Mouse (Mus musculus) spleen, adult 12 weeks (tissue): ENCODE results near the gene Mccc1.
A peak's percentile ranks its signal among the peaks of the same experiment; 100 is the strongest.

ENCODE experiments used
- DNase-seq: peaks from one replicate; pipeline ENCODE4 v3.0.0; 2022; ENCODE audit warnings: low spot score

The Mccc1 gene

DNA sequence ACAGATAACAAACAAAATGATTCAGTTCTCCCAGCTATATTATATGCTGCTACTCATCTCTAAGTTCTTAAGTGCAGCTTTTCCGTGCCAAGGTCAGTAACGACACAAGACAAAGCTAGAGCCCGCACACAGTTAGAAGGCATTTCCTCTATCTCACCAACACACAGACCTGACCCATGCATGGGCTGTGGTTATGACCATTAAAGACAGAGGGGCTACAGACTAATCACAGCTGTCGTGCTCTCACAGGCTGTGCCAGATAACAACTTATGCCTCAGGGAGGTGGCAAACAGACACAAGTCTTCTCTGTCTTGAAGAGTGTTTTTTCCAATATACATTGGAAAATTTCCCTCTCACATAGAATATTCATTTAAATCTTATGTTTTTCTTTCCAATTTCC is 35.5 kb downstream of the Mccc1 start:
- DNase-seq, result no peak

DNA sequence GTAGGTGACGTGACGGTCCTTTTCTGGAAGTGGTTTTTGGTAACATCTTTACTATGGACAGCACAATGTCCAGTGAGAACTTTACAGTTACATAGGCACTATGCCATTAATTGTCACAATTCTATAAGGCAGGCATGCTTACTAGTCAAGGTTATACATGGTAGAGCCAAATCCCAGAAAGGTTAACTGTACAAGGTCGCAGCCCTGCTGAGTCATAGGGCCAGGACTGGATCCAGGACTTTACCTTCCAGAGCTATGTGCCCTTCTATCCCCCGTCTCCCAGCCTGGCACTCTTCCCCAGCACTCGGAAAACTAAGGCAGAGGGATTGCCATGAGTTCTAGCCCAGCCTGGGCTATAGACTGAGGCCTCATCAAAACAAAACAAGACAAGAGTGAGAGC is 36.6 kb downstream of the Mccc1 start:
- no peak for DNase-seq

DNA sequence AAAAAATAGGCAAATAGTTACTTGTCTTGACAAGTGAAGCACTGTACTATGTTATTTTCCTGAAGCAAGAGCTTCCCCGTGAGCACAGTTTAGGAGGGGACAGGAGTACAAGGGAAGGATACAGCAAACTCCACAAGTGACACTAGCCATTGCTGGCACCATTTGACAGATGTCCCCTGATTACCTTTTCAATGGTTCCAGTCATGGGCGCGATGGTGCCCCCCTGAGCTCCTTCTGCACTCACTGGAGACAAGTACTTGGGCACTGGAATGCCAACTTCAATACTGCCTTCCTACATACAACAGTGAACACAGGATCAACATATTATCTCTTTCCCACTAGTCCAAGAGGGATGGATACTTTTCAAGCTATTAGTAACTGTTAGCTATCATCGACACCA is 37.1 kb downstream of the Mccc1 start:
- no peak for DNase-seq

DNA sequence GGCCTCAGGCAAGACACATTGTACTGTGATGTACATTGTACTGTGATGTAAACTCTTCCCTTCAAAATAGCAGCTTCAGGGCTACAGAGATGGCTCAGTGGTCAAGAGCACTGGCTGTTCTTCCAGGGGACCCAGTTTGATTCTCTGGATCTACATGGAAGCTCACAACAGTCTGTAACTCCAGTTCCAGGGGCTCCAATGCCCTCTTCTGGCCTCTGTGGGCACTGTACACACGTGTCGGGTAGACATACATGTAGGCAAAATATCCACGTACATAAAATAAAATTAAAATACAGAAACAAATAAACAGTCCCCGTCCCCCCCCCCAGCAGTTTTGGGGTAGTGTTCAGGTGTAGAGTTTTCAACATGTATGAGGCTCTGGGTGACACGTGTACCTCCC is 37.5 kb downstream of the Mccc1 start:
- no peak for DNase-seq

DNA sequence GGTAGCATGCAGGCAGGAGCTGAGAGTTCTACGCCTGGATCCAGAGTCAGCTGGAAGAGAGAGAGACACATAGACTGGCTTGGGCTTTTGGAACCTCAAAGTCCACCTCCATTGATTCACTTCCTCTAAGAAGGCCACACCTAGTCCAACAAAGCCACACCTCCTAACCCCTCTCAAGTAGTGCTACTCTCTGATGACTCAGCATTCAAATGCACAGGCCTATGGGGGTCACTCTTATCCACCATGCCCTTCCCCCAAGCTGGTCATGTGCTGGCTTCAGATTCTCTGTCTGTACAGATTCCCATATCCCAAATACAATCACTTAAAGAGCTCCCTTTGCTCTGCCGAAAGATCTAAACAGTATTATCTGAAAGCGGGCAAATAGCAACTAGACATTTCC is 43.2 kb downstream of the Mccc1 start:
- no peak for DNase-seq

DNA sequence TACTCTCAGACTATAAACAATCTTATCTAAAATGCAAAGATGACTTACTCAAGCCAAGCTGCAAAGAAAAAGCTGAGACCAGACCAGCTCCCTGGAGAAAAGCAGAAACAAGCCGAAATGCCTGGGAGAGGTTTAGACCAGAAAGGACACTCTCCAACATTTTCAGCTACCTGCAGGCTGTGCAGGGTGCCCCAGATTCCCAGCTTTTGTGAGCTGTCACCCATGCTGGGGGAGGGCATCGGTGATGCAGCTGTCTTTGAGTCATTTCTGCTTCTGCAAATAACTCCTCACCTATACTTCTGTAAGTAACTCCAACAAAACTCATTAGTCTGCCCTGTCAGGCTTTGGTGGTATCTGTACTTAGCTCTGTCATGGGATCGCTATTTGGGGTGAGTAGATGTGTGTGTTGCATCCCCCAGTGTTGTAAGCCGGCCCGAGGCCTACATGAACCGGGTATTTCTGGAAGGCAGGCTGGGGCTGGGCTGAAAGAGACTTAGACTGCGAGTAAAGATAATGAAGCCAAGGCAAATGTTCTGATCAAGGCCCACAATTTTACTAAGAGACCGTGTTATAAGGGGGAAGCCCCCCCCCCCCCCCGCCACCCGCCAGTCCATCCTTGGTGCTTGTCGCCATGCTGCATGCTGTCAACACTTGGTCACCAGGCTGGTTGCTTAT is 45.4 kb downstream of the Mccc1 start:
- DNase-seq, result no peak

DNA sequence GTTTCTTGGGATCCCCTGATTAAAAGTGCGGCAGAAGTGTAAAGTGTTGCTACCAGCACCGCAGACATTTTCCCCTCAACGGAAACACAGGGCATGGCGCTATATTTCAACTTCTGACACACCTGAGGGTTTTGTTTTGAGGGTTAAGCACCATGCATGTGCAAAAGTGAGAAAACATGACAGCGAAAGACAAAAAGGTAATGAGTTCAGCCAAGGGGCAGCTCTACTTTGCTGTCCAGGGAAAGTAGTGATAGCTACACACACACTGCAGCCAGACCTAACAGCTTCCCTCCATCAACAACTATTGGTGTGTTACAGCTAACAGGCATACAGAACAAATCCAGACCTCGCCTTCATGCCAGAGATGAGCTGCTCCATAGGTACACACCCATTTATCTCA is 46.7 kb downstream of the Mccc1 start:
- no peak for DNase-seq

DNA sequence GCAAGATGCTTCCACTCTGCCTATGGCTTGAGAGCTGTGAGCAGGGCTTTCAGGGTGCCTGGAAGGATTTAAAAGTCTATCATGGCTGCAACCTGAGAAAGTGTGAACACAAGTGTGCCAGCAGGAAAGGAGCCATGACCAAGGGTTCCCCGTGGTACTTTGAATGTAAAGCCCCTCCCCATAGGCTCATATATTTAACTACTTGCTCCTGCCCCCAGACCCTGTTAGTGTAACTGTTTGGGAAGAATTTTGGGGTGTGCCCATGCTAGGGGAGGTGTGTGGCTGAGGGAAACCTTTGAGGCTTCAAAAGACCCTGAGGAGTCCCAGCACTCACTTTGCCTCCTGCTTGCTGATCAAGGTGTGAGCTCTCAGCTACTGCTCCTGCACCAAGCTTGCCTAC is 47.3 kb downstream of the Mccc1 start:
- no peak for DNase-seq

DNA sequence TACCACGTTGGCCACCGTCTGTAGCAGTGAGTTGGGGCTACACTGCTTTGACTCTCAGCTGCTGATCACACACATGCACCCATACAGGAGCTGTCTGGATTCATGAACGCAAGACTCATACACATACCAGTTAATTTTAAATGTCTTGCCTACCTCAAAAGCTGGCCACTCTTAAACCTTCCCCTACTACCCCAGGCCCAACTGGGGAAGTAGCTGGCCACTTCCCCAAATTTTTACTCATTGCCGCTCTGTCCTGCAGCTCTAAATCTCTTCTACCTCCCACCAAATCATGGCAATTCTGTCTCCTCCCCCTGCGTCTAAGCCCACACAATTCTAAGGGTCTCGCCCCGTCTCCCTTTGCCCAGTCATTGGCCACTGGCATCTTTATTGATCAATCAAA is 52.3 kb downstream of the Mccc1 start:
- DNase-seq, result no peak

DNA sequence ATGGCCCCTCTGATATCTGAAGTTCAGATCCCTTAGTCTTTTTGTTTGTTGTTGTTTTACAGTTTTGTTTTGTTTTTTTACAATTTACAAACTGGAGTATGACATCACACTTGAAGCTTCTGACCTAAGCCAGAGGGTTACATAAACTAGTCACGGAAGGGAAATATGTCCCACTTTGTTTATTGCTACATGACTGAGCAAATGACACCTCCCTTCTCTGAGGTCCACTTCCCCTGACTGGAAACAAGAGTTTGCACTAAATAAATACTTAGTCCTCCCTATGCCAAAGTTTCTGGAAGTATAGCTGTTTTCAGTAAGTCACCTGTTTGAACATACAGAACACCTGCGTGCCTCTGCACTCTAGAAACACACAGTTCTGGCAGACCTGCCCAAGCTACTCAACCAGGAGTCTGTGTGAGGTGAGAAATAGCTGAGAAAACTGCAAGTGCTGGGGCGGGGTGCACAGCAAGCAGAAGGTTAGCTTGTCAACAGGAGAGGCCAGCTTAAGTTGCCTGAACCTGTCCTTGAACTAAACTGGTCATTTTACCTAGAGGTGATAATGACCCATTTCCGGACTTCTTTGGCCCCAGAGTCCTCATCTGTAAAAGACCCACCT is 59.9 kb downstream of the Mccc1 start:
- DNase-seq, result no peak

DNA sequence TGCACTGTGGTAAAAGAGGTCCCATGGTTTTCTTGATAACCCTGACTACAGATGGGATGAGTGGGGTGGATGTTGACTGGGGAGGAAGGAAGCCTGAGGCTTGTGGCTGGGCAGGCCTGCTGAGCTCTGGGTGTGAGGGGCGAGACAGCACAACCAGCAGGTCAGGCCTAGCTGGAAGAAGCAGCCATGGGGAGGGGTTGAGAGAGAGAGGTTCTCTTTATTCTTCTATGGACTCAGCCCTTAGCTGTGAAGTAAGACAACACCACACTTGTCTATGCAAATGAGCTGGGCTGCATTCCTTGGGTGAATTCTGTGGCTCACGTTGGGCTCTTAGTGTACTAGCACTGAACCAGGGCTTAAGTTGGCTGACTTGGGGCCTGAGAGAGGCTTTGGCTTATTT is 60.4 kb downstream of the Mccc1 start:
- DNase-seq, result no peak

DNA sequence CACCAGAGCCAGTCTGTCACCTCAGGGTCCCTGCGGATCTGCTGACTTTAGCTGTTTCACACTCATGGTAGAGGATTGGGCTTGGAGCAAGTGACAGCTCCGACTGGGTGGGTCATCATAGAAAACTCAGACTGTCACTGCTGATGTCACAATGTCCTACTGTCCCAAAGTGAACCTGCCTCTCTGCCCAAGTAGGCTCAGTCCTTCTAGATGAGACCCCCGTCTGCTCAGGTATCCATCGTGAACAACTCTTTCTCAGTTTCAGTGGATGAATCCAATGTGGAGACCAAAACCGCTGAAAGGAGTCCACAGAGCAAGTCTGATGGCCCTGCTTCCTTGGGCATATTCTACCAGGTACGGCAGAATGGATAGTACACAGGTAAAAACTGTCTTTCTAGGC is 63.1 kb downstream of the Mccc1 start, which contains the start of gene Dcun1d1:
Dcun1d1 (minus strand) TSS at position 101 of the 400 bp plus-strand sequence.
- no peak for DNase-seq

DNA sequence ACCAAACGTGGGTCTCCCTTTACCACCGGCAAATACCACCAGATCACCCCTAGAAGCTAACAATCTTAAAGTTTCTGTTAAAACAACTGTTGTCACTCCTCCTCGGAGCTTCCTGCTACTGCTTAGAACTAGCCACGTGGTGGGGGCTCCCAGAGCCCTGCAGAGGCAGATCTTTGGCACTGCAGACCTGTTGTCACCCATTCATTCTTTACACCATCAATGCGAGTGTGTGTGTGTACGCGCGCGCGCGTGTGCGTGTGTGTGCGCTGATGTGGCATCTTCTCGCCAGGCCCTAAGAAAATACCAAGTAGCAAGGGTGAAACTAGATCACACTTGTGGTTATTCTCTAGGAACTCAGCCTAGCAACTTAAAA is 67.1 kb downstream of the Mccc1 start:
- DNase-seq, result peak; percentile 41

DNA sequence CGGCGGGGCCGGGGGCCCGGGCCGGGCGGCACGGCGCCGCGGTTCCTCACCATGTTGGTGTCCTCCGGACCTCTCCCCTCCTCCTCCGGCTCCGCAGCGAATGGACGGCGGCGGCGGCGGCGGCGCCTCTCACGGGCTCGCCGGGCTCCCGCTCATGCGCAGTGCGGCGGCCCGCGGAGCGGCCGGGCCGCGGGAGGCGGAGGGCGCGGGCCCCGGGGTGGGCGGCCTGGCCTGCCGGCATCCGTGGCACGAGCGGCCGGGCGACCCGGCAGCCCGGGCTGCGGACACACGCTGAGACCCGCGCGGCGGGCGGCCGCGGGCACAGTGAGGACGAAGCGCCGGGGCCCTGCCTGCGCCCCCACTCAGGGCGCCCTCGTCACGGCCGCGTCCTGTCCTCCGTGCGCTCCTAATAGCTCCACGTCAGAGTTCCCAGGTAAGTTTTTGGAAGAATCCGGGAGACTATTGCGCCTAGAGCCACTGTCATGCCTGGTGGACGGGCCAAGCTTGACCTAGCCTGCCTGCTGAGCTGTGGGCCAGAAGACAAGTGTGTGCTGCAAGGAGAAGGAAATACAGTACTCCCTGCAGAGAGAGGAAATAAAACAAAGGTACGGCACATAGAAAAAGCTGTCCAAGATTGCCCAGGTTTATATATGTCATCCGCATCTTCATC is 67.6 kb downstream of the Mccc1 start:
- DNase-seq, result peak; percentile 73

DNA sequence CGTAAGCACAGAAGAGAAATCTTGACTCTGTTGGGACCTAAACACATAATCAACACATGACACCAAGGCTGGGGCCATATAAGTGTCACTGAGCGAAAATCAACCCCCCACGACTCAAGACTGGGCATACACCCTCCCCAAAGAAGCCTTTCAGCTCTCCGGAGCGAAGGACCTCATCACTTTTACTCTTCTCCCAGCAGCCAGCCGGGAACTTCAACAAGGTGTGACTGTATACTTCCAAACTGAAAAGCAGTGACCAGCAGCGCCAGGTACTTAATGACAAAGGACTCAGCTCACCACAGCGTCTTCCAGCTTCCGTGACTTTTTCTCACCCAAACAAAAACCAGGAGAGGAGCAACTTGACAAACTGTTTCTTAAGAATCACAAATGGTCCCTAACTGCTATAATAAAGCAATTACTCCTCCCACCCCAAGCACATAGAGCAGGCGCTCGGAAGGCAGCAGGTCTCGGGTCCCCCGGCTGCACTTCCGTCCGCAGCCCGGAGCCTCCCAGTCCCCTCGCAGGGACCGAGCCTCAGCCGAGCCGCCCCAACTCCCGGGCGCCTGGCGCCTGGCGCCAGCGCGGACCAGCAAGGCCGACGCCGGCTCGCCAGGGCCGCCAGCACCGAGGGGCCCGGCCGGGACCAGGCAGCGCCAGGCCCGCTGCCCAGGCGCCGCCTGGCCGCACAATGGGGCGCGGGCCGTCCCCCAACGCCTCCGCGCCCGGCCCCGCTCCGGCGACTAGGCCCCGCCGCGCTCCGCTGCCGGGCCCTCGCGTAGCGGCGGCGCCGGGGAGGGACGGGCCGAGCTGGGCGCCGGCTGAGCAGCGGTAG is 68.4 kb downstream of the Mccc1 start:
- DNase-seq, result peak; percentile 54

DNA sequence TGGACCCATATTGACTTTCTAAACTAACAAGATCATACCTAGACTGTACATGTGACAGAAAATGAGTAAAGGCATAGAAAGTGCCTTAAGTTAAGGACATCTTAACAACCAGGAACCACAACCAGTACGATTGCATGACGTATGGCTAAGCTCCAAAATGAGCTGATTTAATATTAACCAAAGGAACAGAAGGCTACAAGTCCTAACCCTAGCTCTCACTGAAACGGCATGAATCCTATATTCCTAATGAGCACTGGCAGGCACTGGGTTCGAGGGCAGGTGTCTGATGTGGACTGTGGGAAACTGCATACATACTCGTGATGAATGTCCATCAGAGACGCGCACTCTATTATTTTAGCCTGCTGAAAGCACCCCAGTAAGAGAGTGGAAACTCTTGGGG is 69.1 kb downstream of the Mccc1 start:
- DNase-seq, result no peak

DNA sequence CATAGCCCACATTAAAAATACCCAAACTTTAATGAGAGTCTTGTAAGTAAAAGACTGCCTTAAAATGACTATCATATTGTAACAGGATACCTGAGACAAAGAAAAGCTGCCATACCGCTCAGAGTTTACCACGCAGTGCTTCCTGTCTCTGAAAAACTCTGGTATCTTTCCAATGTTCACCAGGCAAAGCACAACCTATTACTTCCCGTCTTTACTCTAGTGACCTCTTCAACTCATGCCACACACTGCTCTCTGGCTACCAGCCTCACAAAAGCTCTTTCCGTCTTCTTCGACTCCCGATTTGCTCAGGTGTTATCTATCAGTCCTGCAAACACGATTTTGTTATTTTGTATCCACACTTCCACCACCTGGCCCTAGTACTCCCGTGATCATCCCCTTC is 70.6 kb downstream of the Mccc1 start:
- no peak for DNase-seq

DNA sequence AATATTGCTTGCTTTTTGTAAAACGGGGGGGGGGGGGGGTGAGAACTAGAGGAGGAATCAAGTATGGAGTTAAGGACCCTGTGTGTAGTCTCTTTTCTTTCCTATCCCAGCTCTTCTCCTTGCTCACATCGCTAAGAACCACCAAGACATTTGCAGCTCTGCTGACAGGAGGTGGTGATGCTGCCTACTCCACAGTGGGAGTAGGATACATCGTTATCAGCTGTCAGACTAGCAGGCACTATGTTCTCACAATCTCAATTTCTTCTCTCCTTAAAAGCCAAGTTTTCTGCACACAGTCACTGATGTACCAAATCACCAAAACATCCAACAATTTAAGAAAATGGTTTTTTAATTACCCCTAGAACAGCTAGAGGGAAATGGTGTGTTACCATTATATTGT is 71.1 kb downstream of the Mccc1 start:
- DNase-seq, result no peak

DNA sequence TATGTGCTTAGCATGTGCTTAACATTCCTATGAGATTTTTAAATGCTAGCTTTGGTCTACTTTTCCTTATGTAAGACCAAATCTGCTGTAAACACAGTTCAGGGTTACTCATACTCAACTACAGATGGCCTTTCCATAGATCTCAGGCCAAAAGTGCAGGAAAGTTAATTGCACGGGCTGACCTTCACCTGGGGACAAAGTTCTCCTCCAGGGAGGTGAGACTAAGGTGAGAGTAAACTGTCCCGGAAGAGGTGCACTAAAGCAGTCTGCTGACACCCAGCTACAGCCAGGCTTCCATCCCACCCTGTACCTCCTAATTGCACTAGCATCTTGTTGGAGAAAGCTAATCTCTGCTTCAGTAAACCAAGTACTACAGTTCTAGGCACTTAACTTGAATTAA is 74.6 kb downstream of the Mccc1 start:
- no peak for DNase-seq

DNA sequence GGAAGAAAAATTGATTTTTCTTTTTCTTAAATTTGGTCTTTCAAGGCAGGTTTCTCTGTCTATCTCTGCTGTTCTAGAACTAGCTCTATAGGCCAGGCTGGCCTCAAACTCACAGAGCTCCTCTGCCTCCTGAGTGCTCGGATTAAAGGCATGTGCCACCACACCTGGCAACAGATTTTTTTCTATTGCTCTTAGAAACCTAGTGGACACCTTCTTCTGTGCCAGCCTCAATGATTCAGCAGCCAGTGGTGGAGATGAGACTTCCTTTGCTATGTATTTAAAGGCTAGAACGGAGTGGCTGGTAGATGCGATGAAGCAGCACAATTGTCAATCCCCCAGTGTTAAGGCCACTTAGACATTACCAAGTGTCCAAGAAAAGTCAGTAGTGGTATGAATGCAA is 76.5 kb downstream of the Mccc1 start:
- peak; percentile 53 for DNase-seq

DNA sequence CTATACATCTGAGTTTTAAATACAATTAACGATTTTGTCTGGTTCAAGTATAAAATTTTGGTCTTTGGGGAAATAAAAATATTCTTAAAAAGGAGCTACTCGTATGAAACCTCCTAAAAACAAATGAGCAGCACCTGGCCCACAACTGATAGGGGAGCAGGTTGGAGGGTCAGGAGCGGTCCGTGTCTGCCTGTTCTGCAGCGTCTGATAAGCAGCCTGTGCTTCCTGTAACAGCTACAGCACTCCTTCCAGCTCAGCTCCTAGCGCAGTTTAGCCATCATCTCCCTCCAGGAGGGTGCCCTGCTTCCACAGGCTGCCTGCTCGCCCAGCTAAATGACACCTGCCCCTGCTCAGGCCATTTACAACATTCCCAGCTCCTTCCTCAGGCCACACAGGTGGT is 77.0 kb downstream of the Mccc1 start:
- peak; percentile 57 for DNase-seq

DNA sequence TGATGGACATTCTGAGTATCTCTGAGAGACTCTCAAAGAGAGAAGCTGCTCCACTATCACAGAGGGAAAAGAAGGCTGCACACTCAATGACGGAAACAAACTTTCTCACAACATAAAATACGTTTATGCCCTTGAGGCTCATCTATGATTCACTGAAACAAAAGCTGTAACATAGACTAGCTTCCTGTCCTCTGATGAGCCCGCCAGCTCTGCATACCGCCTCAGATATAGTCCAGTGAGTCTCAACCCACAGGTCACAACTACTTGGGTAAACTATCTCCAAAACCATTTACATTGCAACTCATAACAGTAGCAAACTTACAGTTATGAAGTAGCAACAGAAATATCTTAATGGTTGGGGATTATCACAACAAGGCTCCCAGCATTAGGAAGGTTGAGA is 78.0 kb downstream of the Mccc1 start:
- DNase-seq, result no peak

DNA sequence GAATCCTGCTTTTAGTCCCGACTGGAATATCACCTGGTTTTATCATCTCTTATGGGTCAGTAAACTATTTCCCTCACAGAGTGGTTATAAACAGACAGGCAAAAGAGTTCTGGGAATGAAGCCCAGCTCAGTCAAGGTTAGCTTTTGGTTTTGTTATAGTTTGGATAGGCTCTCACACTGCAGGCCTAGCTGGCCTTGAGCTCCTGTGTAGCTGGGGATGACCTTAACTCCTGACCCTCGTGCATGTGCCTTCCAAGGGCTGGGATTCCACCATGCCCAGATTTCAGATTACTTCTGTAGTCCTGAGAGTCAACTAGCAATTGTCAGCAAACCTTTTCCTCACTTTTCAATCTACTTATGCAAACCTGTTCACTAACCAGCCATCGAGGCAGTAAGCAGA is 82.2 kb downstream of the Mccc1 start:
- no peak for DNase-seq
